Mouse (Mus musculus) forebrain, embryonic 14.5 days (tissue): ENCODE data around the gene Ppm1l. TPM values are rescaled to one million over a fixed set of nuclear protein-coding genes. Genes with fewer than 3 reads are reported as not detected.

Experiments
- ATAC-seq: fragments of 200-750 bp; cut with Nextera tagmentation; 2 replicates; pipeline ENCODE4 v1.8.0; 2017; ENCODE audit warnings: mild to moderate bottlenecking, moderate library complexity
- DNase-seq: peaks from one replicate; pipeline ENCODE4 v3.0.0-alpha.2; 2015; ENCODE audit warnings: low spot score
- H3K27ac ChIP-seq: fragments of 300-500 bp; sonication (generic); 2 replicates; pipeline ENCODE4 v1.5.1; 2014; ENCODE audit warnings: low read depth, mild to moderate bottlenecking, control low read depth, low read length, moderate library complexity
- H3K27me3 ChIP-seq: fragments of 300-500 bp; sonication (generic); replicated peaks from 2 replicates; pipeline ENCODE4 v1.6.1; 2014; ENCODE audit warnings: low read length, control low read depth, mixed read lengths; ENCODE audit not compliant: control insufficient read depth, insufficient read depth
- H3K36me3 ChIP-seq: fragments of 300-500 bp; sonication (generic); 2 replicates; pipeline ENCODE4 v1.6.1; 2014; ENCODE audit warnings: low read length, control low read depth; ENCODE audit not compliant: control insufficient read depth, insufficient read depth
- H3K4me1 ChIP-seq: fragments of 300-500 bp; sonication (generic); 2 replicates; pipeline ENCODE4 v1.6.1; 2014; ENCODE audit warnings: antibody characterized with exemption, low read length, control low read depth; ENCODE audit not compliant: control insufficient read depth, insufficient read depth
- H3K4me2 ChIP-seq: fragments of 300-500 bp; sonication (generic); 2 replicates; pipeline ENCODE4 v1.6.1; 2014; ENCODE audit warnings: mild to moderate bottlenecking, control low read depth, low read length
- H3K4me3 ChIP-seq: fragments of 300-500 bp; sonication (generic); 2 replicates; pipeline ENCODE4 v1.5.1; 2014; ENCODE audit warnings: low read depth, low read length, control low read depth
- H3K9ac ChIP-seq: fragments of 300-500 bp; sonication (generic); 2 replicates; pipeline ENCODE4 v1.6.1; 2014; ENCODE audit warnings: mild to moderate bottlenecking, low read length, control low read depth, moderate library complexity
- H3K9me3 ChIP-seq: fragments of 300-500 bp; sonication (generic); replicated peaks from 2 replicates; pipeline ENCODE4 v1.6.1; 2016; ENCODE audit warnings: low read length, control low read depth, mixed read lengths; ENCODE audit not compliant: control insufficient read depth
- WGBS: fragments of 180-500 bp; shearing (Covaris S2); extraction: QIAGEN DNeasy Blood & Tissue Kit; methylation state at CpG from one replicate; pipeline ENCODE4 v1.1.7; 2014; 5-methylcytosine and 5-hydroxymethylcytosine counted together
- polyA plus RNA-seq: library from polyadenylated mRNA; unstranded; fragments of >200 nt; fragmentation: Nextera tagmentation; extraction: Ambion mirVana; gene quantifications from 2 replicates; pipeline ENCODE4 v1.2.1, GENCODE M21; 2014

Ppm1l gene
- polyA plus RNA-seq, 1 experiment from 2014 or later: 16.5 TPM

DNA sequence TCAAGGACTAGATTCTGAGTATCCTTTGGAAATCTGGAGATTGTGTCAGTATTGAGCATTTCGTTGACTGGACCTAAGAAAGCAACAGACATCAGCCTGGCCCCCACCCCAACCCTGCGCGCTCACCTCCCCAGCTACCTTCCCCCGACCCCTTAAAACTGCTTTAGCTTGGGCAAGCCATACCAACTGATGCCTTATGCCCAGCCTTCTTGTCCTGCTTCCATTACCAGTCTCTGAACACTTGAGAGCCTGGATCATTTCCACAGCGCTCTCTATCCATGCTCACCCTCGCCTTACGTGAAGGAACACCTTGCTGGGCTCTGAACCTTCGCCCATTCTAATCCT lies 41.9 kb downstream of the Ppm1l start:
- H3K27ac ChIP-seq: no peak overlapping the region
- DNase-seq (no peak), ATAC-seq (no peak)
- H3K27me3 ChIP-seq: no peaks in the 10 kb centered on the region
- no peak overlapping the region for H3K4me3 ChIP-seq
- no peaks in the 10 kb centered on the region for H3K36me3 ChIP-seq
- peaks cover 8% of the 10 kb centered on the region for H3K4me1 ChIP-seq
- no peak overlapping the region for H3K9ac ChIP-seq
- no peak overlapping the region for H3K4me2 ChIP-seq
- 95% methylated on average over 8 of the region's 8 CpGs for WGBS
- no peaks in the 10 kb centered on the region for H3K9me3 ChIP-seq

DNA sequence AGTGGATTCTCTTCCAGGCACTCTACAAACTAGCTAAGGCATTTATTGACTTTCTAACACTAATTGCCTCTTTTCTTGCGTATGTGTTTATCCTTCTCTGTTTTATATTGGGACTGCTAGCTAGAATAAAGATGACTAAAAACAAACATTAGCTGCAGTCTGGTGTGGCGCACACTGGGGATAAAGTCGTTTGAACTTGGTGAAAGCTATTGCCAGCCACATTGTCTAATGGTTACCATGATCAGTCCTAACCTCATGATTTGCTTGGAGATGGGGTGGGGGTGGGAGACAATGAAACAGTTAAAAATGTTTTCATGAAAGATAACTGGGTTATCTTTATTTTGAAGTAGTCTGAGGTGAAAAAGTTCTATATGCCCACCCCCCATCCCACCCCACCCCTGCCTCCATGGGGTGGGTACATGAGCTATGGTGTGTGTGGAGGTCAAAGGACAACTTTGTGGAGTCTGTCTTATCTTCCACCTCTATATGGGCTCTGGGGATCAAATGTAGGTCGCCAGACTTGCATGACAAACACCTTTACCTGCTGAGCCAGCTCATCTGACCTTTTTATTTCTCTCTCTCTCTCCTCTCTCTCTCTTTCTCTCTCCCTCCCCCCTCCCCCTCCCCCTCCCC lies 43.7 kb downstream of the Ppm1l start:
- Histone ChIP-seq H3K9me3 (no peaks in the 10 kb centered on the region), H3K4me2 (no peak overlapping the region), H3K36me3 (no peaks in the 10 kb centered on the region), H3K4me3 (no peak overlapping the region), H3K27ac (no peak overlapping the region), H3K27me3 (no peaks in the 10 kb centered on the region), H3K4me1 (peaks cover 8% of the 10 kb centered on the region), H3K9ac (no peak overlapping the region)
- ATAC-seq: no peak
- 79% methylated on average over 4 of the region's 4 CpGs for WGBS
- no peak for DNase-seq

DNA sequence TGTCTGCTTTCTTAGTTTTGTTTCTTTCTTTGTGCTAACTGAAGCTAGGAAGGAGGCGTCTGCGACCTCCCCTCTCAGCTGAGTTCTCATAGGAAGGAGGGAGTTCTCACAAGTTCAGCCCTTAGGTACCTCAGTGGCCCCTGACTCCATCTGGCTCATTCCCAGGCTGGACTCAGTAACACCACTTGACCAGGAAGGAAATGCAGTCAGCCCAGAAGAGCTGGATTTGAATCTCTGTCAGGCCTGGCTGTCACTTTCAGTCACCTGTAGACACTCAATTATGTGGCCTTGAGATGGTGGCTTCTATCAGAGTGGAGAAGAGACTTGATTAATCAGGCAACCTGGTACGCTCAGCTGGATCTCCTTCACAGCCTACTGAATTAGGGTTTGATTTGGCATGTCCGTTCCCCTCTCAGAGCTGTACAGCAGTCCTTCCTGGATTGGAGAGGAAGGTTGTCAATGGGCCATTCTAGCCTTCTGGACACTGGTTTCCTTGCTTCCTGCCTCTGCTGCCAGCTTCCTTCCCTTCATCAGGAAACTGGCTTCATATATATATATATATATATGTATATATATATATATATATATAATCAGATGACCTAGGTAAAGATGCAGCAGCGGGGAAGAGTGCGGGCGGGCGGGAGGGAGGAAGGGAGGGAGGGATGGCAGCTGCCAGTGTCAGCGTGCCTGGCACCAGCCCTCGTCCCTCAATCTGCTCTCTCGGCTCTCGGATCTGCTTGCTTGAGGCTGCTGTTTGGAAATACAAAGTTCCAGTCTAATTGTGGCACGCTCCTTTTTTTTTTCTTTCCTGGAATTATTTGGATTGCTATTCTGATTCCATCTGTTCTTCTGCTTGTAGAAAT lies 45.1 kb downstream of the Ppm1l start:
- H3K4me1 ChIP-seq: peaks cover 8% of the 10 kb centered on the region
- H3K4me3 ChIP-seq: no peak overlapping the region
- no peak overlapping the region for H3K4me2 ChIP-seq
- ATAC-seq (peak; percentile 77), DNase-seq (peak; percentile 72)
- H3K27me3 ChIP-seq: no peaks in the 10 kb centered on the region
- 68% methylated on average over 13 of the region's 13 CpGs for WGBS
- H3K27ac ChIP-seq: peak overlapping the region; percentile 89; the same call in 1 of the 2 replicates
- H3K36me3 ChIP-seq: no peaks in the 10 kb centered on the region
- no peaks in the 10 kb centered on the region for H3K9me3 ChIP-seq
- no peak overlapping the region for H3K9ac ChIP-seq

DNA sequence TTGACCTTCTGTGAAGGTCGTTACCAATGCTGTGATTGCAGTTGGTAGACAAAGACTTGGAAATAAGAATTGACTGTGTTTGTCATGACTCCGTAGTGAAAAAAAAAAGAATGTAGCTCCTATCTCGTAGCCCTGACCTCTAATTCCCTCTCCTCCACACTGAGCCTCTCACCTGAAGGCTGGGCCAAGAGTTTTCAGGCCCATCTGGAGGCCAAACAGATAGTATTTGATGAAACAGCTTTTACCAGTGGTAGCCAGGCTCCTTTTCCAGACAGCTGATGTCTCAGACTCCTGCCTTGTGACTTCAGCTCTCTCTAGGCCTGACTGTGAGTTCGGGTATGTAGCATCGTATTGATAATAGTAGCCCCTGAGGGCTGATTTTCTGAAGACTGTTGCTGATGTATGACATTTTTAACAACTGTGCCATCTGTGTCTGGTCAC lies 45.7 kb downstream of the Ppm1l start:
- no peaks in the 10 kb centered on the region for H3K9me3 ChIP-seq
- WGBS: 61% methylated on average over 5 of the region's 5 CpGs
- H3K27ac ChIP-seq: peak overlapping the region; percentile 89
- ATAC-seq (peak; percentile 33; the same call in 1 of the 2 replicates), DNase-seq (no peak)
- H3K4me3 ChIP-seq: no peak overlapping the region
- no peaks in the 10 kb centered on the region for H3K36me3 ChIP-seq
- no peak overlapping the region for H3K9ac ChIP-seq
- no peaks in the 10 kb centered on the region for H3K27me3 ChIP-seq
- peaks cover 8% of the 10 kb centered on the region for H3K4me1 ChIP-seq
- no peak overlapping the region for H3K4me2 ChIP-seq

DNA sequence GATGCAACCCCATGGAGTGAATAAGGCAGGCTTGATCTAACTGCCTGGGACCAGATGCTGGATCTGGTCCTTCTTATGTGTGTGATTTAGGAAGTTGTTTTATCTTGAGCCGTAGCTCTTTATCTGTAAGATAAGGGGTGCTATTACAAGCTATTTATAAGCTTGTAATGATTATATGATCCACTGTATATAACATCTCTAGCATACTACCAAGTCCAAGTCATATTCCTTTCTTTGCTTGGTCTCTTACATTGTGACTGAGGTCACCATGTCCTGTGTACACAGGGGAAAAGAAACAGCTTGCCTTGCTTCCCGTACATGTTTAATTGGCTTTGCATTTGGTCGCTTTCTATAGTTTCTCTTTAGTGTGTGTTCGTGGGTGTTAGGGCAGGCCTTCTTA lies 46.2 kb downstream of the Ppm1l start:
- Histone ChIP-seq H3K27me3 (no peaks in the 10 kb centered on the region), H3K4me2 (no peak overlapping the region), H3K9me3 (no peaks in the 10 kb centered on the region), H3K4me3 (no peak overlapping the region), H3K4me1 (peaks cover 7% of the 10 kb centered on the region), H3K27ac (peak overlapping the region; percentile 89), H3K9ac (no peak overlapping the region), H3K36me3 (no peaks in the 10 kb centered on the region)
- ATAC-seq (no peak), DNase-seq (no peak)
- WGBS: 51% methylated on average over 4 of the region's 4 CpGs

DNA sequence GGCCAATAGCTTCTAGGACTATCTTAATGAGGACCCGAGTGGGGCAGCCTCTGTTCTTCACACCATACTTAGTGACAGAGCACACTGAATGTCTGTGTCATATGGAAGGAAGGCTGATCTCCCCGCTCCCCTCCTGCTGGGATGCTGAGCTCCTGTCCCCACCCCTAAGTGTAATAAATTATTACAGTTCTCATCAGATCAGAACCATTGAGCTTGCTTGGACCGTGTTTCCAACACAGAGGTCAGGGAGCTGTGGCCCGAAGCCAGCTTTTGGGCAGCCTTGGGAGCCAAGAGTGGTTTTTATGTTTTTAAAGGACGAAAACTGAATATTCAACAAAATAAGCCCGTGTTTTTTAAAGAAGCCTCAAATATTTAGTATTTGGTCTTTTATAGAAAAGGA lies 47.5 kb downstream of the Ppm1l start:
- H3K36me3 ChIP-seq: no peaks in the 10 kb centered on the region
- DNase-seq: no peak
- WGBS: 75% methylated on average over 6 of the region's 6 CpGs
- no peak for ATAC-seq
- no peak overlapping the region for H3K9ac ChIP-seq
- no peaks in the 10 kb centered on the region for H3K27me3 ChIP-seq
- peaks cover 6% of the 10 kb centered on the region for H3K4me1 ChIP-seq
- no peaks in the 10 kb centered on the region for H3K9me3 ChIP-seq
- H3K4me2 ChIP-seq: no peak overlapping the region
- no peak overlapping the region for H3K27ac ChIP-seq
- no peak overlapping the region for H3K4me3 ChIP-seq

DNA sequence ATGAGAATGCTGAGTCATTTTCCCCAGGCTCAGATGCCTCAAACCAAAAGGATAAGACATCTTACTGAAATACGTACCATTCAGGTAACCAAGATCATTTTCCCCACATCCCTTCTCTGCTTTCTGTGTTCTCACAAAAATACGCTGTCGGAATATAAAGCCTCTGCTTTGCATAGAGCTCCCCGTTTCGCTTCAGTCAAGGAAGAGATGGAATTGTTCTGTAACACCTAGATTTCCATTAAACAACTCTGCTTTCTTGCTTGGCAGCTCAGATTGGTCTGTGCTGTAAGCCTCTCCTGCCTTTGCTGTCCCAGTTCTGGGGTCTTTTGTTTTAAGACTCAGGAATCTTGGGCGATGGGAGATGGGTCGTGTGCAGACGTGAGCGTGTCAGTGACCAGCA lies 51.3 kb downstream of the Ppm1l start:
- H3K9ac ChIP-seq: no peak overlapping the region
- DNase-seq: no peak
- no peaks in the 10 kb centered on the region for H3K27me3 ChIP-seq
- 89% methylated on average over 9 of the region's 9 CpGs for WGBS
- ATAC-seq: no peak
- H3K4me3 ChIP-seq: no peak overlapping the region
- no peaks in the 10 kb centered on the region; the same call in 1 of the 2 replicates for H3K4me1 ChIP-seq
- H3K27ac ChIP-seq: no peak overlapping the region
- no peaks in the 10 kb centered on the region for H3K36me3 ChIP-seq
- no peaks in the 10 kb centered on the region for H3K9me3 ChIP-seq
- no peak overlapping the region for H3K4me2 ChIP-seq

DNA sequence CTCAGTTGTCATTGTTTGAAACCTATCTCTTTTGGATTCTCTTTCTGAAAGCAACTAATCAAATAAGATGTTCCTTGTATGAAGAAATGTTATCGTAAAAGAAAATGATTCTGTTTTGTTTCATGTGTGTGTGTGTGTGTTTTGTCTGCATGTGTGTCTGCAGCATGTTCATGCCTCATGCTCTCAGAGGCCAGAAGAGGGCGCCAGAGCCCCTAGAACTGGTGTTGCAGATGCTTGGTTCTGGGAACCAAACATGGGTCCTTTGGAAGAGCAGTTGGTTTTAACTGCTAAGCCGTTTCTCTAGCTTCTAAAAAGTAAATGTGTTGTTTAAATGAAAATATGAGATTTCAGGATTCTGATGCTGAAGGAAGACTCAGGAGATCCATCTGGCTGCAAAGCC lies 56.1 kb downstream of the Ppm1l start:
- Histone ChIP-seq H3K36me3 (no peaks in the 10 kb centered on the region), H3K27ac (no peak overlapping the region), H3K9me3 (no peaks in the 10 kb centered on the region), H3K4me1 (peaks cover 3% of the 10 kb centered on the region; the same call in 1 of the 2 replicates), H3K4me3 (no peak overlapping the region), H3K27me3 (no peaks in the 10 kb centered on the region), H3K9ac (no peak overlapping the region), H3K4me2 (no peak overlapping the region)
- 79% methylated on average over 3 of the region's 3 CpGs for WGBS
- no peak for ATAC-seq
- no peak for DNase-seq
